Mouse (Mus musculus): ENCODE measurements around the gene Myg1. TPM values are rescaled to one million over a fixed set of nuclear protein-coding genes. Genes with fewer than 3 reads are reported as not detected.
A peak's percentile ranks its signal among the peaks of the same experiment; 100 is the strongest.

Myg1 gene
- polyA plus RNA-seq, 1 experiment from 2014 or later, result 91.8 TPM

DNA sequence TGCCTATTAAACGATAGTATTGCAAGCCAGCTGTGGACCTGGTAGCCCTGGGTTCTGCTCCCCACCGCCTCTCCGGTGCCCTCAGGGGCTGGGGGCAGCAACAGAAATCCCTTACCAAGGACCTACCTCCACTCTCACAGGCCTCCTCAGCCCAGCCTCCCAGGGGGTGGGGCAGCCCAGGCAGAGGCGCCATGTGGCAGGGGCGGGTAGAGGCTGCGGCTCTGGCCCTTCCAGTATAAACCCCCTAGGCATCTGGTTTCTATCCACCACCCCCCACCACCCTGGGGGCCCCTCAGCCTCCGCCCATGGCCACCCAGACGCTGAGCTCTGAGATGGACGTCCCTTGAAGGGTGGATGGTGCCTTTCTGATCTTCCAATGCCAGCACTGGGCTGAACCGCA, 39.2 kb downstream of the Myg1 start:
- Histone ChIP-seq H3K4me3 (no peak overlapping the region), H3K9ac (no peak overlapping the region), H3K27me3 (replicated peaks) (peaks cover 24% of the 10 kb centered on the region; the same call in 1 of the 2 replicates), H3K4me2 (no peak overlapping the region), H3K4me1 (peaks cover 15% of the 10 kb centered on the region), H3K36me3 (replicated peaks) (no peaks in the 10 kb centered on the region), H3K27ac (no peak overlapping the region), H3K9me3 (no peaks in the 10 kb centered on the region)
- WGBS, result 19% methylated on average over 10 of the region's 10 CpGs
- ATAC-seq (replicated peaks), result no peak

DNA sequence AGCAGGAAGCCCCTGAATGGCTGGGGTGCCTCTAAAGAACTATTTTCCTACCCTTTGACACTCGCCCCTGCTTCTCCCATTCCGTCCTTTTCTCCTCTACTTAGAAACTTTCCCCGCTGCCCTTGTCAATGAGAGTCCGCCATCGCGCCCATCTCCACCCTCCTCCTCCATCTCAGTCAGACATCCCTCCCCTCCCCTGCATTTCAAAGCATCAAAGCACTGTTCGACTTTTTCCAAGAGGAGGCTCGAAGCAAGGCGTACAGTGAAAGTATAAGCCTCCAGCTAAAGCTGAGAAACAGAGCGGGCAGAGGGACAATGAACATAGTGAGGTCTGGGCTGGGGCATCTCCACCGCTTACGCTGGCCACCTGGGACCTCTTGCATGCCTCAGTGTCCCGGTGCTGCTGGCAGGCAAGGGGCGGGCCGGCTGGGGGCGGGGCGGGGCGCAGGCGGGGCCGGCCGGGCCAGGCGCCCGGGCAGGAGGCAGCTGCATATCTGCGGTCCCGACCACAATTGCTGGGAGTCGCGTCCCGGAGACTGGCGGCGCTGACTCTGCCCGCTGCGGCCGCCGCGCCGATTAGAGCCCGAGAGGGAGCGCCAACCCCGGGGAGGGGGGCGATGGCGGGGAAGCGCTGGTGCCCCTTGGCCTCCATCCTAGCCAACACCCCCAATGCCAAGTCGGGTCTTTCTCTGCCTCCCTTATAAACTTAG, 45.1 kb downstream of the Myg1 start:
- H3K9ac ChIP-seq, result peak overlapping the region; percentile 57
- H3K36me3 ChIP-seq (replicated peaks), result no peaks in the 10 kb centered on the region
- H3K4me3 ChIP-seq, result peak overlapping the region; percentile 58
- peaks cover 7% of the 10 kb centered on the region; the same call in 1 of the 2 replicates for H3K27me3 ChIP-seq (replicated peaks)
- peak overlapping the region; percentile 98 for H3K4me2 ChIP-seq
- 0 out of 2 replicates have a peak overlapping the region, but pooled peaks have one; percentile 52 for H3K27ac ChIP-seq
- ATAC-seq (replicated peaks), result peak; percentile 76
- under 1% methylated on average over 34 of the region's 43 CpGs for WGBS
- no peaks in the 10 kb centered on the region for H3K9me3 ChIP-seq
- peaks cover 16% of the 10 kb centered on the region for H3K4me1 ChIP-seq

DNA sequence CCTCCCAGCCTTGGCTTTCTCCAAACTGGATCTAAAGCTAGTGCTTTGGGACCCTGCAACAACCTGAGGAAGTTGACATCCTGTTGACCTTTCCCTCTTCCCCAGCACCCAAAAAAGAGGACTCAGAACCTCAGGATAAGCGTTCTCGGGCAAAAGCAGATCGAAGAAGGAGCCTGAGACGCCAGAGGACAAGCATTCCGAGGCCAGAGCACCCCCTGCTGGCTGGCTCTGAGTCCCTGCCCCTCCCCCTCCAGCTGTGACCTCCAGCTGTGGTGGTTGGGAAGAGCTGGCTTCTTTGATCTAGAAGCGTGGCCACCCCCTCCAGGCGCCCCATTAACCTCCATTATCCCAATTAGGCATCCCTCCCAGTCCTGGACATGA, 45.6 kb downstream of the Myg1 start:
- Histone ChIP-seq H3K9ac (peak overlapping the region; percentile 57), H3K4me1 (peaks cover 16% of the 10 kb centered on the region), H3K27ac (0 out of 2 replicates have a peak overlapping the region, but pooled peaks have one; percentile 52), H3K9me3 (no peaks in the 10 kb centered on the region), H3K4me3 (peak overlapping the region; percentile 58), H3K36me3 (replicated peaks) (no peaks in the 10 kb centered on the region), H3K27me3 (replicated peaks) (peaks cover 7% of the 10 kb centered on the region; the same call in 1 of the 2 replicates), H3K4me2 (peak overlapping the region; percentile 98)
- peak; percentile 71 for ATAC-seq (replicated peaks)
- 0% methylated on average over 7 of the region's 7 CpGs for WGBS

DNA sequence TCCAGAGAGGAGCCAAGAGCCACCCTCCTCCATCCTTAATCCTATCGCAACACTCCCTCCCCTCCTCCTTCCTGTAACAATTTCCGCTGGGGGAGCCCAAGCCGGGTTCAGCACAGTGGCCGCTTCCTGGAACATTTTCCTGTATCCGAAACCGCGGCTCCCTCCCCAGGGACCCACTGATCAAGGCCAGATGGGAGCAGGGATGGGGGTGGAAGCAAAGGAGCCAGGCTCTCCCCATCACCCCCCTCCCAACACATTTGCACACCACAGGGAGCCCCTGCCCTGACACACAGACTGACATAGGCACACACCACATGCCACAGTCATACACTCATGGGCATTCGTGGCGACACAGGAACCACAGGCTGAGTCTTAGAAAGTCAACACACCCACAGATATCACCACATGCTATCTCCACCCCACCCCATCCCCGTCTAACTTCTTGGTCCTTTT, 46.3 kb downstream of the Myg1 start:
- Histone ChIP-seq H3K4me3 (no peak overlapping the region), H3K27me3 (replicated peaks) (peaks cover 7% of the 10 kb centered on the region; the same call in 1 of the 2 replicates), H3K4me1 (peaks cover 16% of the 10 kb centered on the region), H3K9ac (no peak overlapping the region; the same call in 1 of the 2 replicates), H3K36me3 (replicated peaks) (no peaks in the 10 kb centered on the region), H3K27ac (no peak overlapping the region), H3K4me2 (peak overlapping the region; percentile 98), H3K9me3 (no peaks in the 10 kb centered on the region)
- WGBS, result 1% methylated on average over 10 of the region's 10 CpGs
- ATAC-seq (replicated peaks), result no peak

DNA sequence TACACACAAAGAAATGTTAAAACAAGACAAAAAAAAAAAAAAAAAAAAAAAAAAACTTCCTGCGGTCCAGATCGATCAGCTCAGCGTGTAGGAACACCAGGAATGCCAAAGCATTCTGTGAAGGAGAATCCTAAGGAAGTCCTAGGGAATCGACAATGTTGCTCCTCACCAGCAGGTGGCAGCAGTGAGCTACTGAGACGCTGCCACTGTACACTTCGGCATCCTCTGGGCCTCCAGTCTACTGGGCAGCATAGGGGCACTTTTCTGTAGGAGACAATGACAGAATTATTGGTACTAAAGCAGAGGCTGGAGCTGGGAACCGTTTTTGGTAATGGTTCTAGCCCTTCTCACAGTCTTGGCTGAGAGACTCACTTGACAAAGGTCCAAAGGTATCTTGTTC, 50.1 kb downstream of the Myg1 start:
- no peaks in the 10 kb centered on the region for H3K27me3 ChIP-seq (replicated peaks)
- ATAC-seq (replicated peaks), result peak; percentile 74
- H3K9me3 ChIP-seq, result no peaks in the 10 kb centered on the region
- no peak overlapping the region for H3K9ac ChIP-seq
- H3K36me3 ChIP-seq (replicated peaks), result no peaks in the 10 kb centered on the region
- 2% methylated on average over 7 of the region's 7 CpGs for WGBS
- H3K4me1 ChIP-seq, result peaks cover 12% of the 10 kb centered on the region
- no peak overlapping the region for H3K4me2 ChIP-seq
- H3K4me3 ChIP-seq, result no peak overlapping the region
- H3K27ac ChIP-seq, result no peak overlapping the region

DNA sequence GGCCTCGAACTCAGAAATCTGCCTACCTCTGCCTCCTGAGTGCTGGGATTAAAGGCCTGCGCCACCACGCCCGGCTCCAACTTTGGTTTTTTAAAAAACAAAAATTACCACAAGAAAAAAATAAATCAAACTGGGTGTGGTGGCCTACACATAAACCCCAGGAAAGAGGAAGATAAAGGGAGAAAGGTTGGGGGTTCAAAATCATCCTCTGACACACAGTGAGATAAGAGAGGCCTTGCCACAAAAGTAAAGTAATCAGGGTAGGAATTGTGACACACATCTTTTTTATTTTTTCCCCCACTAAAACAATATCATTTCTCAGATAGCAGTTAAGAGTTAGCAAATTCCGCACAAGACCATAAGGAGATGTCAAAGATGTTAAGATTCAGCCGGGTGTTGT, 52.2 kb downstream of the Myg1 start:
- no peak for ATAC-seq (replicated peaks)
- Histone ChIP-seq H3K9me3 (no peaks in the 10 kb centered on the region), H3K36me3 (replicated peaks) (no peaks in the 10 kb centered on the region), H3K4me2 (no peak overlapping the region), H3K27me3 (replicated peaks) (no peaks in the 10 kb centered on the region), H3K9ac (no peak overlapping the region), H3K4me3 (no peak overlapping the region), H3K27ac (no peak overlapping the region), H3K4me1 (no peaks in the 10 kb centered on the region)
- 96% methylated on average over 6 of the region's 6 CpGs for WGBS

DNA sequence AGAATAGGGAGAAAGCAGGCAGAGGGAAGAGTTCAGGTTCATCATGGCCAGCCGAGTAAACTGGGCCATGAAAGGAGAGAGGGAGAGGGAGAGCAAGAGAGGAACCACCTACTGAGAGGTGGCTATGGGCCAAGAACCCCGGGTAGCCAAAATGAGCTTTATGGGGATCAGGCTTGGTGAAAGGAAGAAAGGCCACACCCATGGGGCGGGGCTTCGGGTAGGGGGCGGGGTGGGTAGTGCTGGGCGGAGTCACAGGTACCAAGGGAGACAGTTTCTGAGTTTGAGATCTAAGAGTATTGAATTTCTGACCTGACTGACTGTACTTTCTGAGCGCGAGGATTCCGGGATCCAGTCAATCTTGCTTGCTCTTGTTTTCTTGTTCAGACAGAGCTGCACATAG, 55.1 kb downstream of the Myg1 start:
- Histone ChIP-seq H3K27me3 (replicated peaks) (no peaks in the 10 kb centered on the region), H3K4me3 (no peak overlapping the region), H3K27ac (no peak overlapping the region), H3K36me3 (replicated peaks) (no peaks in the 10 kb centered on the region), H3K4me2 (no peak overlapping the region), H3K9me3 (no peaks in the 10 kb centered on the region), H3K9ac (no peak overlapping the region), H3K4me1 (no peaks in the 10 kb centered on the region)
- ATAC-seq (replicated peaks), result no peak
- WGBS, result 52% methylated on average over 9 of the region's 9 CpGs

Other genes starting within 250 kb of the Myg1 start
- 8.3 and 12.3 TPM in 2 replicates for gene Tns2, start 231.3 kb upstream of the Myg1 start, polyA plus RNA-seq (2015; fragmentation: Nextera tagmentation; extraction: Ambion mirVana)
- 78.7 and 80.2 TPM in 2 replicates for gene Spryd3, start 195.5 kb upstream of the Myg1 start, polyA plus RNA-seq (2015; fragmentation: Nextera tagmentation; extraction: Ambion mirVana)
- 2.6 and 4.3 TPM in 2 replicates for gene Igfbp6, start 187.3 kb upstream of the Myg1 start, polyA plus RNA-seq (2015; fragmentation: Nextera tagmentation; extraction: Ambion mirVana)
- 0.15 TPM in 1 of 2 replicates, not detected in the other for gene Soat2, start 181.2 kb upstream of the Myg1 start, polyA plus RNA-seq (2015; fragmentation: Nextera tagmentation; extraction: Ambion mirVana)
- gene Zfp740, start 128.5 kb upstream of the Myg1 start, polyA plus RNA-seq (2015; fragmentation: Nextera tagmentation; extraction: Ambion mirVana), result 59.0 and 64.2 TPM in 2 replicates
- gene Csad, start 127.0 kb upstream of the Myg1 start, polyA plus RNA-seq (2015; fragmentation: Nextera tagmentation; extraction: Ambion mirVana), result 38.0 and 39.4 TPM in 2 replicates
- 0.98 and 1.1 TPM in 2 replicates for gene Itgb7, start 99.8 kb upstream of the Myg1 start, polyA plus RNA-seq (2015; fragmentation: Nextera tagmentation; extraction: Ambion mirVana)
- 4.1 and 6.4 TPM in 2 replicates for gene Rarg, start 74.2 kb upstream of the Myg1 start, polyA plus RNA-seq (2015; fragmentation: Nextera tagmentation; extraction: Ambion mirVana)
- gene Gm9918, start 61.1 kb upstream of the Myg1 start, polyA plus RNA-seq (2015; fragmentation: Nextera tagmentation; extraction: Ambion mirVana), result 0.10 TPM in 1 of 2 replicates, not detected in the other
- 58.5 and 64.0 TPM in 2 replicates for gene Mfsd5, start 52.3 kb upstream of the Myg1 start, polyA plus RNA-seq (2015; fragmentation: Nextera tagmentation; extraction: Ambion mirVana)
- gene Espl1, start 35.4 kb upstream of the Myg1 start, polyA plus RNA-seq (2015; fragmentation: Nextera tagmentation; extraction: Ambion mirVana), result 5.5 and 7.5 TPM in 2 replicates
- 450 and 466 TPM in 2 replicates for gene Pfdn5, start 5.6 kb upstream of the Myg1 start, polyA plus RNA-seq (2015; fragmentation: Nextera tagmentation; extraction: Ambion mirVana)
- gene Aaas, start 19.1 kb downstream of the Myg1 start, polyA plus RNA-seq (2015; fragmentation: Nextera tagmentation; extraction: Ambion mirVana), result 37.4 and 37.9 TPM in 2 replicates
- 0.09 and 0.26 TPM in 2 replicates for gene Sp7, start 35.5 kb downstream of the Myg1 start, polyA plus RNA-seq (2015; fragmentation: Nextera tagmentation; extraction: Ambion mirVana)
- gene Sp1, start 74.4 kb downstream of the Myg1 start, polyA plus RNA-seq (2015; fragmentation: Nextera tagmentation; extraction: Ambion mirVana), result 3.4 and 4.1 TPM in 2 replicates
- 0.30 and 0.34 TPM in 2 replicates for gene Amhr2, start 113.7 kb downstream of the Myg1 start, polyA plus RNA-seq (2015; fragmentation: Nextera tagmentation; extraction: Ambion mirVana)
- 103 and 107 TPM in 2 replicates for gene Prr13, start 127.3 kb downstream of the Myg1 start, polyA plus RNA-seq (2015; fragmentation: Nextera tagmentation; extraction: Ambion mirVana)
- gene Pcbp2, start 138.8 kb downstream of the Myg1 start, polyA plus RNA-seq (2015; fragmentation: Nextera tagmentation; extraction: Ambion mirVana), result 123 and 126 TPM in 2 replicates
- gene Gm10337, start 172.0 kb downstream of the Myg1 start, polyA plus RNA-seq (2015; fragmentation: Nextera tagmentation; extraction: Ambion mirVana), result 13.8 and 16.1 TPM in 2 replicates
- gene Map3k12, start 185.4 kb downstream of the Myg1 start, polyA plus RNA-seq (2015; fragmentation: Nextera tagmentation; extraction: Ambion mirVana), result 62.2 and 63.6 TPM in 2 replicates
- gene Tarbp2, start 186.5 kb downstream of the Myg1 start, polyA plus RNA-seq (2015; fragmentation: Nextera tagmentation; extraction: Ambion mirVana), result 104 and 108 TPM in 2 replicates
- 1.8 and 2.4 TPM in 2 replicates for gene Npff, start 193.2 kb downstream of the Myg1 start, polyA plus RNA-seq (2015; fragmentation: Nextera tagmentation; extraction: Ambion mirVana)